Mouse (Mus musculus) MEL (cell line): ENCODE results near the gene Slmap. TPM values are rescaled to one million over a fixed set of nuclear protein-coding genes. Genes with fewer than 3 reads are reported as not detected.

Experiments
- DNase-seq: peaks from one replicate; pipeline ENCODE4 v3.0.0; 2011; ENCODE audit warnings: low read depth, low spot score
- H3K27ac ChIP-seq: 2 replicates; pipeline ENCODE4 v1.5.1; 2012; ENCODE audit warnings: low read depth, mild to moderate bottlenecking, control low read depth, low read length, moderate library complexity; ENCODE audit not compliant: control insufficient read depth
- H3K27me3 ChIP-seq, 2 experiments: fragments of 150-350 bp in 1 of 2; sonication (generic) in 1 of 2; 2 replicates each; pipeline ENCODE4 v1.6.1; 2012; ENCODE audit warnings: low read length in 2 of 2, mild to moderate bottlenecking in 2 of 2, improper control_type of control experiment in 1 of 2, moderate library complexity in 1 of 2; ENCODE audit not compliant: insufficient read depth in 2 of 2, control insufficient read depth in 1 of 2
- H3K36me3 ChIP-seq, 2 experiments: 2 replicates each; pipeline ENCODE4 v1.6.1; 2012 to 2014; ENCODE audit warnings: low read length in 2 of 2, improper control_type of control experiment in 1 of 2, inconsistent platforms in 1 of 2, mild to moderate bottlenecking in 1 of 2; ENCODE audit not compliant: insufficient read depth in 2 of 2, control insufficient read depth in 1 of 2
- H3K4me1 ChIP-seq, 2 experiments: fragments of 150-350 bp in 1 of 2; sonication (generic) in 1 of 2; 2 replicates each; pipeline ENCODE4 v1.6.1; 2012; ENCODE audit warnings: low read length in 2 of 2, improper control_type of control experiment in 1 of 2, mild to moderate bottlenecking in 1 of 2; ENCODE audit not compliant: insufficient read depth in 2 of 2, control insufficient read depth in 1 of 2
- H3K4me3 ChIP-seq, 2 experiments: fragments of 150-350 bp in 1 of 2; sonication (generic) in 1 of 2; 2 replicates each; pipeline ENCODE4 v1.5.1; 2012; ENCODE audit warnings: low read depth in 2 of 2, low read length in 2 of 2, mild to moderate bottlenecking in 2 of 2, moderate library complexity in 2 of 2, control low read depth in 1 of 2, improper control_type of control experiment in 1 of 2; ENCODE audit not compliant: control insufficient read depth in 1 of 2, insufficient read depth in 1 of 2
- H3K79me2 ChIP-seq: 2 replicates; pipeline ENCODE4 v1.6.1; 2012; ENCODE audit warnings: mild to moderate bottlenecking, low read length, moderate library complexity; ENCODE audit not compliant: control insufficient read depth, poor library complexity, insufficient read depth
- H3K9ac ChIP-seq: 2 replicates; pipeline ENCODE4 v1.6.1; 2012; ENCODE audit warnings: low read depth, mild to moderate bottlenecking, control low read depth, low read length, moderate library complexity; ENCODE audit not compliant: control insufficient read depth, poor library complexity, severe bottlenecking
- H3K9me3 ChIP-seq: fragments of 150-350 bp; sonication (generic); replicated peaks from 2 replicates; pipeline ENCODE4 v1.6.1; 2012; ENCODE audit warnings: mild to moderate bottlenecking, low read length, improper control_type of control experiment, moderate library complexity; ENCODE audit not compliant: insufficient read depth
- CHD2 ChIP-seq: IDR thresholded peaks from 2 replicates; pipeline ENCODE4 v1.6.1; 2011; ENCODE audit warnings: low read length, improper control_type of control experiment
- CTCF ChIP-seq, 3 experiments: IDR thresholded peaks in 2 of 3; conservative IDR thresholded peaks in 1 of 3; 2 replicates each; pipeline ENCODE4 v1.5.1; 2011 to 2012; ENCODE audit warnings: low read length in 3 of 3, low read depth in 2 of 3, mild to moderate bottlenecking in 2 of 3, improper control_type of control experiment in 1 of 3, inconsistent platforms in 1 of 3, mixed read lengths in 1 of 3, moderate library complexity in 1 of 3; ENCODE audit not compliant: control insufficient read depth in 1 of 3, insufficient read depth in 1 of 3, poor library complexity in 1 of 3, severe bottlenecking in 1 of 3
- E2F4 ChIP-seq: IDR thresholded peaks from 2 replicates; pipeline ENCODE4 v1.6.1; 2011; ENCODE audit warnings: low read depth, low read length, improper control_type of control experiment, borderline replicate concordance
- GATA1 ChIP-seq: IDR thresholded peaks from 2 replicates; pipeline ENCODE4 v1.6.1; 2011; ENCODE audit warnings: low read depth, low read length, improper control_type of control experiment
- HCFC1 ChIP-seq: IDR thresholded peaks from 2 replicates; pipeline ENCODE4 v1.6.1; 2012; ENCODE audit warnings: low read depth, mild to moderate bottlenecking, inconsistent platforms, low read length, improper control_type of control experiment, moderate library complexity
- MAX ChIP-seq: IDR thresholded peaks from 2 replicates; pipeline ENCODE4 v1.6.1; 2011; ENCODE audit warnings: low read length, improper control_type of control experiment
- MAZ ChIP-seq: IDR thresholded peaks from 2 replicates; pipeline ENCODE4 v1.6.1; 2012; ENCODE audit warnings: low read depth, mild to moderate bottlenecking, inconsistent platforms, low read length, improper control_type of control experiment
- MEF2A ChIP-seq: IDR thresholded peaks from 2 replicates; pipeline ENCODE4 v1.6.1; 2014; ENCODE audit warnings: low read depth, mild to moderate bottlenecking, inconsistent platforms, low read length, improper control_type of control experiment; ENCODE audit not compliant: poor library complexity, insufficient replicate concordance, severe bottlenecking; ENCODE audit errors: extremely low read depth
- MXI1 ChIP-seq: IDR thresholded peaks from 2 replicates; pipeline ENCODE4 v1.6.1; 2011; ENCODE audit warnings: mild to moderate bottlenecking, low read depth, low read length, improper control_type of control experiment
- NELFE ChIP-seq: IDR thresholded peaks from 2 replicates; pipeline ENCODE4 v1.6.1; 2011; ENCODE audit warnings: low read depth, low read length, improper control_type of control experiment
- NRF1 ChIP-seq: IDR thresholded peaks from 2 replicates; pipeline ENCODE4 v1.6.1; 2014; ENCODE audit warnings: low read depth, mild to moderate bottlenecking, inconsistent platforms, low read length, improper control_type of control experiment, moderate library complexity; ENCODE audit not compliant: poor library complexity, insufficient read depth, severe bottlenecking
- POLR2AphosphoS5 ChIP-seq: IDR thresholded peaks from 2 replicates; pipeline ENCODE4 v1.6.1; 2012; ENCODE audit warnings: low read depth, borderline replicate concordance, mild to moderate bottlenecking, inconsistent platforms, low read length, moderate library complexity, mixed read lengths
- RAD21 ChIP-seq: IDR thresholded peaks from 2 replicates; pipeline ENCODE4 v1.6.1; 2011; ENCODE audit warnings: mild to moderate bottlenecking, low read depth, low read length, improper control_type of control experiment
- SIN3A ChIP-seq: IDR thresholded peaks from 2 replicates; pipeline ENCODE4 v1.6.1; 2012; ENCODE audit warnings: low read length, improper control_type of control experiment, inconsistent platforms
- SMC3 ChIP-seq: IDR thresholded peaks from 2 replicates; pipeline ENCODE4 v1.6.1; 2011; ENCODE audit warnings: low read depth, low read length, improper control_type of control experiment
- TAL1 ChIP-seq: IDR thresholded peaks from 2 replicates; pipeline ENCODE4 v1.6.1; 2012; ENCODE audit warnings: mild to moderate bottlenecking, inconsistent platforms, low read length, moderate library complexity, mixed read lengths
- TBP ChIP-seq: IDR thresholded peaks from 2 replicates; pipeline ENCODE4 v1.8.0; 2011; ENCODE audit warnings: low read depth, low read length, improper control_type of control experiment
- TCF12 ChIP-seq: IDR thresholded peaks from 2 replicates; pipeline ENCODE4 v1.6.1; 2014; ENCODE audit warnings: low read depth, mild to moderate bottlenecking, inconsistent platforms, low read length, improper control_type of control experiment, moderate library complexity
- UBTF ChIP-seq: IDR thresholded peaks from 2 replicates; pipeline ENCODE4 v1.6.1; 2012; ENCODE audit warnings: low read depth, mild to moderate bottlenecking, inconsistent platforms, low read length, improper control_type of control experiment, moderate library complexity, borderline replicate concordance; ENCODE audit not compliant: insufficient read depth
- USF2 ChIP-seq, 2 experiments: IDR thresholded peaks; 2 replicates each; pipeline ENCODE4 v1.6.1; 2011 to 2012; ENCODE audit warnings: improper control_type of control experiment in 2 of 2, low read length in 2 of 2, borderline replicate concordance in 1 of 2, inconsistent platforms in 1 of 2, low read depth in 1 of 2, mild to moderate bottlenecking in 1 of 2; ENCODE audit not compliant: insufficient read depth in 1 of 2
- ZC3H11A ChIP-seq: IDR thresholded peaks from 2 replicates; pipeline ENCODE4 v1.6.1; 2012; ENCODE audit warnings: low read depth, mild to moderate bottlenecking, inconsistent platforms, low read length, improper control_type of control experiment
- ZKSCAN1 ChIP-seq: IDR thresholded peaks from 2 replicates; pipeline ENCODE4 v1.6.1; 2012; ENCODE audit warnings: low read depth, mild to moderate bottlenecking, inconsistent platforms, low read length, improper control_type of control experiment, moderate library complexity
- ZMIZ1 ChIP-seq: IDR thresholded peaks from 2 replicates; pipeline ENCODE4 v1.6.1; 2012; ENCODE audit warnings: low read depth, mild to moderate bottlenecking, inconsistent platforms, low read length, improper control_type of control experiment, moderate library complexity
- polyA plus RNA-seq, 2 experiments: library from polyadenylated mRNA; stranded (reverse) in 1 of 2; unstranded in 1 of 2; fragments of >175 nt in 1 of 2; fragments of >200 nt in 1 of 2; gene quantifications; 2 replicates each; pipeline versions ENCODE4 v1.2.1 to v1.2.4; 2012; ENCODE audit warnings: low replicate concordance in 2 of 2, low read depth in 1 of 2; ENCODE audit not compliant: insufficient read length in 2 of 2, insufficient read depth in 1 of 2, missing spikeins in 1 of 2
- total RNA-seq: library from RNA; depleted of rRNA; stranded (reverse); fragments of 300-350 nt; gene quantifications from 2 replicates; pipeline ENCODE4 v1.2.3, GENCODE M21; 2012

The Slmap gene
- total and polyA plus RNA-seq, 3 experiments, result 21.4 to 41.9 TPM; not detected in 1

GRCm38 (mm10) chr14:26436304-26436703, 98.4 kb downstream of the Slmap start:
- Histone ChIP-seq H3K36me3 (peaks cover 4 to 40% of the 10 kb centered on the region in 2 experiments; a peak in 3 of 4 replicates), H3K27ac (no peak overlapping the region), H3K9me3 (no peaks in the 10 kb centered on the region), H3K9ac (no peak overlapping the region), H3K79me2 (0 out of 2 replicates have a peak, but pooled peaks cover 2% of the 10 kb centered on the region)
- DNase-seq, result peak; percentile 28
- TF ChIP-seq TAL1 (no peak), CTCF (IDR thresholded peaks at IDR 0.05 in 2 of 3, conservative IDR thresholded peaks at IDR 0.05 in 1 of 3; ENCODE audit: control insufficient read depth in 1 of 3, insufficient read depth in 1 of 3, low read depth in 2 of 3, low read length in 3 of 3, poor library complexity in 1 of 3, severe bottlenecking in 1 of 3) (peak in 2 of 3 experiments; percentile 36 to 88; a peak in 4 of 6 replicates), SMC3 (peak; percentile 60)
- TF ChIP-seq, all 39 proteins: peak for 2
- Histone ChIP-seq H3K4me3 (no peak overlapping the region), H3K27me3 (no peaks in the 10 kb centered on the region), H3K4me1 (peaks cover 15% of the 10 kb centered on the region in 2 experiments)

- Histone ChIP-seq H3K9me3 (no peaks in the 10 kb centered on the region), H3K27ac (no peak overlapping the region), H3K79me2 (no peaks in the 10 kb centered on the region), H3K4me1 (peaks cover 2 to 4% of the 10 kb centered on the region in 2 experiments), H3K27me3 (no peaks in the 10 kb centered on the region), H3K36me3 (peaks cover 4 to 8% of the 10 kb centered on the region in 2 experiments), H3K4me3 (no peak overlapping the region), H3K9ac (no peak overlapping the region)
- no peak for DNase-seq
- no peak for TF ChIP-seq E2F4
- no peak for TF ChIP-seq SIN3A
- TF ChIP-seq MAZ, result no peak
- 0 out of 2 replicates have a peak, but pooled peaks have one; percentile 18 for TF ChIP-seq MXI1
- no peak for TF ChIP-seq UBTF
These were observed 102.4 kb downstream of the Slmap start for GRCm38 (mm10) chr14:26432320-26432719.

GRCm38 (mm10) chr14:26431919-26432318, 102.8 kb downstream of the Slmap start:
- Histone ChIP-seq H3K9ac (no peak overlapping the region), H3K36me3 (peaks cover under 1 to 8% of the 10 kb centered on the region in 2 experiments), H3K27me3 (no peaks in the 10 kb centered on the region), H3K79me2 (no peaks in the 10 kb centered on the region), H3K4me3 (no peak overlapping the region), H3K9me3 (no peaks in the 10 kb centered on the region), H3K27ac (no peak overlapping the region), H3K4me1 (0 out of 4 replicates have a peak, but pooled peaks cover 0 to under 1% of the 10 kb centered on the region in 2 experiments)
- no peak for DNase-seq
- TF ChIP-seq POLR2AphosphoS5 (no peak), GATA1 (no peak), USF2 (IDR thresholded peaks at IDR 0.05; ENCODE audit: borderline replicate concordance in 1 of 2, insufficient read depth in 1 of 2, low read depth in 1 of 2, low read length in 2 of 2) (no peak), ZC3H11A (no peak), SIN3A (no peak), TBP (no peak), HCFC1 (no peak), RAD21 (no peak), MAX (no peak), NELFE (no peak), ZKSCAN1 (no peak), TCF12 (no peak), CHD2 (no peak), SMC3 (no peak), ZMIZ1 (no peak), NRF1 (no peak), MEF2A (no peak)
